In genomic region chr3:152980978-152981974, GRCm38 (mm10) we compare ENCODE assay signal across 7 mouse cellular contexts. TPM values are rescaled to one million over a fixed set of nuclear protein-coding genes. Genes with fewer than 3 reads are reported as not detected.
DNase-seq lines count a peak whose midpoint lies in the region; ATAC-seq and TF ChIP-seq lines count a peak whose summit lies in the region.

No protein-coding gene starts in this region.

- peak overlapping the region; percentile 60 for H3K4me3 ChIP-seq in ES-Bruce4 (ENCODE audit: low read depth, low read length)
- H3K4me3 ChIP-seq in limb, embryonic 12.5 days (replicated peaks) = peak overlapping the region; percentile 51
- peak overlapping the region; percentile 52 for H3K4me3 ChIP-seq in neural tube, embryonic 11.5 days (ENCODE audit: low read depth, low read length)

- H3K27me3 ChIP-seq in ES-Bruce4 (ENCODE audit: control insufficient read depth, insufficient read depth, low read length, poor library complexity, severe bottlenecking) = 0 out of 2 replicates have a peak, but pooled peaks cover 2% of the 10 kb centered on the region
- H3K27me3 ChIP-seq in limb, embryonic 12.5 days = peaks cover 56% of the 10 kb centered on the region
- H3K27me3 ChIP-seq in neural tube, embryonic 11.5 days (ENCODE audit: control insufficient read depth, insufficient read depth, low read length) = peaks cover 2% of the 10 kb centered on the region; the same call in 1 of the 2 replicates

- no peak for TF ChIP-seq CTCF in ES-Bruce4 (IDR thresholded peaks at IDR 0.05; ENCODE audit: low read depth, low read length)

- no peaks in the 10 kb centered on the region for H3K9me3 ChIP-seq in ES-Bruce4 (replicated peaks; ENCODE audit: control insufficient read depth, insufficient read depth, low read length, poor library complexity, severe bottlenecking)
- no peaks in the 10 kb centered on the region for H3K9me3 ChIP-seq in limb, embryonic 12.5 days
- H3K9me3 ChIP-seq in neural tube, embryonic 11.5 days (ENCODE audit: control insufficient read depth, low read length) = no peaks in the 10 kb centered on the region

- 1% methylated on average over 47 of the region's 47 CpGs for WGBS in limb, embryonic 12.5 days
- WGBS in neural tube, embryonic 11.5 days = under 1% methylated on average over 47 of the region's 47 CpGs

- H3K27ac ChIP-seq in ES-Bruce4 (ENCODE audit: insufficient read depth, low read length) = no peak overlapping the region
- H3K27ac ChIP-seq in limb, embryonic 12.5 days = no peak overlapping the region
- no peak overlapping the region for H3K27ac ChIP-seq in neural tube, embryonic 11.5 days (ENCODE audit: low read depth, low read length)

- peak; percentile 64; the same call in 1 of the 2 replicates for ATAC-seq in limb, embryonic 12.5 days (ENCODE audit: insufficient number of reproducible peaks, insufficient read depth, low FRiP score, low TSS enrichment, low read depth)
- ATAC-seq in neural tube, embryonic 11.5 days (ENCODE audit: insufficient read depth, low FRiP score, low TSS enrichment) = peak; percentile 71
- no peak for ATAC-seq in erythroid progenitor cell, adult 5-6 weeks (replicated peaks; ENCODE audit: low FRiP score, poor library complexity, severe bottlenecking)

- H3K36me3 ChIP-seq in ES-Bruce4 (ENCODE audit: control insufficient read depth, insufficient read depth, low read length, poor library complexity, severe bottlenecking) = no peaks in the 10 kb centered on the region
- H3K36me3 ChIP-seq in limb, embryonic 12.5 days = no peaks in the 10 kb centered on the region
- H3K36me3 ChIP-seq in neural tube, embryonic 11.5 days (ENCODE audit: control insufficient read depth, insufficient read depth, low read length) = no peaks in the 10 kb centered on the region

- TF ChIP-seq POLR2A in ES-Bruce4 (IDR thresholded peaks at IDR 0.05; ENCODE audit: insufficient read depth, low read length) = no peak

- DNase-seq in CD4-positive, CD25-positive, alpha-beta regulatory T cell, adult 2 months (ENCODE audit: low read depth, low spot score) = peak; percentile 42
- peak; percentile 61 for DNase-seq in embryo, embryonic 9.5 days (ENCODE audit: extremely low spot score)
- DNase-seq in induced T-regulatory cell, adult 2 months (ENCODE audit: low read depth) = peak; percentile 12
- DNase-seq in neural tube, embryonic 11.5 days (ENCODE audit: low spot score) = peak; percentile 60

- peak overlapping the region; percentile 77 for H3K4me2 ChIP-seq in limb, embryonic 12.5 days
- peak overlapping the region; percentile 96 for H3K4me2 ChIP-seq in neural tube, embryonic 11.5 days (ENCODE audit: low read depth)

- no peak overlapping the region for H3K9ac ChIP-seq in ES-Bruce4 (ENCODE audit: low read depth, poor library complexity, severe bottlenecking)
- H3K9ac ChIP-seq in limb, embryonic 12.5 days (replicated peaks) = peak overlapping the region; percentile 45
- H3K9ac ChIP-seq in neural tube, embryonic 11.5 days (ENCODE audit: low read length) = peak overlapping the region; percentile 69

- H3K4me1 ChIP-seq in ES-Bruce4 (ENCODE audit: control insufficient read depth, insufficient read depth, low read length) = no peaks in the 10 kb centered on the region
- peaks cover 12% of the 10 kb centered on the region for H3K4me1 ChIP-seq in limb, embryonic 12.5 days (replicated peaks)
- H3K4me1 ChIP-seq in neural tube, embryonic 11.5 days (ENCODE audit: control insufficient read depth, insufficient read depth, low read length) = peaks cover 2% of the 10 kb centered on the region; the same call in 1 of the 2 replicates

- no peak for TF ChIP-seq EP300 in ES-Bruce4 (IDR thresholded peaks at IDR 0.05; ENCODE audit: insufficient read depth, low read depth, low read length)

RNA-seq across cellular contexts. Expression of gene St6galnac5, which starts 0.8 kb away (rescaled TPM):
- polyA plus RNA-seq in ES-Bruce4 (2011; ENCODE audit: insufficient read depth, insufficient read length, low read depth, missing spikeins) = 0.20 TPM in 1 of 2 replicates, not detected in the other
- polyA plus RNA-seq in limb, embryonic 12.5 days (2016; fragmentation: Nextera tagmentation; extraction: Ambion mirVana) = 1.2 and 2.2 TPM in 2 replicates
- 5.8 and 6.7 TPM in 2 replicates for polyA plus RNA-seq in neural tube, embryonic 11.5 days (2014; fragmentation: Nextera tagmentation; extraction: Ambion mirVana)
- not detected in 2 replicates for total RNA-seq in erythroid progenitor cell, adult 5-6 weeks (2015; ENCODE audit: low replicate concordance)
- 0.83 TPM in 1 of 2 replicates, not detected in the other for total RNA-seq in erythroid progenitor cell, adult 5-6 weeks (2017; ENCODE audit: low replicate concordance)
